Mouse (Mus musculus) left cerebral cortex, postnatal 4 days (tissue): Measurements from ENCODE around the gene Arap1. TPM values are rescaled to one million over a fixed set of nuclear protein-coding genes. Genes with fewer than 3 reads are reported as not detected.

Experiments
- DNase-seq: peaks from one replicate; pipeline ENCODE4 v3.0.0-alpha.2; 2022
- intact Hi-C: fragments of 180-260 bp; cut with DNase I; formaldehyde crosslinking; loops from one replicate; pipeline ENCODE4 v1.15.1; 2025
- total RNA-seq, 2 experiments: library from RNA; stranded (reverse); gene quantifications; 2 replicates each; pipeline ENCODE4 v1.2.3; 2021

The Arap1 gene
- total RNA-seq, 2 experiments from 2014 or later: 21.1 to 21.9 TPM

DNA sequence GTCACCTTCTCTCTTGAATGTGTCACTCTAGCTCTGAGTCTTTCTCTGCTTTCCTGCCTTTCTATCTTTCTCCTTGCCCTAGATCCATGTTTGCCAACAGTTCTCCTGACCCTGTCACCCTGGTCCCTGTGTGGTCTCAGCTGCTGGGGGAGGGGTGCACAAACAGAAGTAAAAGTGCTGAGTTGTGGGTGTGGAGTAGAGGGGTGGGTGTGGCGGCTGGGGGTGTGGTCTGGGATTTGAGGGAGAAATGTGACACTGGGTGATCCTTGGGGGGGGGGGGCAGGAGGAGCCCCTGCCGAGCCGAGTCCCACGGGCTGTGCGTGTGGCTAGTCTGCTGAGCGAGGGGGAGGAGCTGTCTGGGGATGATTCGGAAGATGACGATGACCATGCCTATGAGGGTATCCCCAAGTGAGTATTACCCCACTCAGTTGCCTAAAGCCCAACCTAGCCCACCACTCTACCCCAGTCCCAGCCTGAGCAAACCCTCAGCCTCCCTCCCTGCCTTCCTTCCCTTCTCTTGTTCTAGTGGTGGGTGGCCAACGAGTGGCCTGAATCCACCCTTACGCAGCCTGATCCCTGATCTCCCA, 38.1 kb downstream of the Arap1 start:
- intact Hi-C loops: no loop called here
- no peak for DNase-seq

DNA sequence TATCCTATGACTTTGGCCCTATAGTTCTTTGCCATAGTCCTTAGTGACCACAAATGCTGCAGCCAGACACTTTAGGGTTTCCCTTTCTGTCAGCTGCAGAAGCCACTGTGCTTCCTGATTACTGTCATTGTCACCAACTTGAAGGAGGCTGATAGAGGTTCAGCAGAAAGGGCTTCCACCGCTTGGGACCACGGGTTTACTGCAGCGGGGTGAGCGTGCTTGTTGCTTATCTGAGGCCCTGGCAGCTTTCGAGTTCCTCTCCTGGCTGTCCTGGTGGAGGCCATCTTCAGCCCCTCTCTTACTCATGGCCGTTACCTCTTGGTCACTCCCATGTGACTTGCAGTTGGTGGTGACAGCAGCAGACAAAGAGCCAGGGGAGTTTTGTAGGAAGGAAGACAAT, 41.4 kb downstream of the Arap1 start:
- DNase-seq: no peak
- intact Hi-C loops: no loop called here

DNA sequence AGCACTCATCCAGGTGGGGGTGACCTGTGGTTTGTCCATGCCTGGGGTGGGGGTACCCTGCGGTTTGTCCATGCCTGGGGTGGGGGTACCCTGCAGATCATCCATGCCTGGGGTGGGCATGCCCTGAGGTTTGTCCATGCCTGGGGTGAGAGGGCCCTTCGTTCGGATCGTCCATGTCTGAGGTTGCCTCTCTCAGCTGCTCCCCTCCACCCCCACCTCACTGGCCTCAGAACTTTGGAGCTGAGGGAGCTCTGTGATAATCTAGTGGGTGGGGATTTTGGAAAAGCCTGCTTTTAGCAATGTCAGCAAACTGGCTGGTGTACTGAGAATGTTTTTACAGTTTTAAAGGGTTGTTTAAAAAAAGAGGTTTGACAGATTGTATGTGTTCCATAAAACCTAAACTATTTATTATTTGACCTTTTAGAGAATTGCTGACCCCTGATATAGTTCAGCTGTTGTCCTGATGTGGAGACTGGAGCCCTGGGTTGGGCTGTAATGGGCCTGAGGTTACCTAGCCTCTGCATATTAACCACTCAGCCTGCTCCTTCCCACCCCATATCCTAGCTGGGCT, 44.1 kb downstream of the Arap1 start:
- intact Hi-C loops: no loop called here

DNA sequence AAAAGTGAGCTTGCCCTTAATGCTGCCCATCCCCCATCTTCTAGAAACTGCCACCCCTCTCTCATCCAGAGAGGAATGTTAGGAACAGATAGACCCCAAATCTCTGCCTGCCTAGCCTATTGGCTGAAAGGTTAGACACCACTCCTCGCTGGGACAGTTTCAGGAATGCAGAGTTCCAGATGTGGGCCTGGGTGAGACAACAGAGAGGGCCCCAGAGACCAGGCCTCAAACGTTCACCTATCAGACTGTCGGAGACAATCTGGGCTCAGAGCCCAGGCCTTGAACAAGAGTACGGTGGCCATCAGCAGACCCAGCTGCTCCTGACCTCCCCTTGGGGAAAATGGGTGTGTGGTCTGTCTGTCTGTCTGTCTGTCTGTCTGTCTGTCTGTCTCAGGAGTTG, 45.1 kb downstream of the Arap1 start:
- DNase-seq: no peak
- intact Hi-C loops: no loop called here

More for the DNA sequence above, 44.1 kb downstream of the Arap1 start:
- no peak for DNase-seq

DNA sequence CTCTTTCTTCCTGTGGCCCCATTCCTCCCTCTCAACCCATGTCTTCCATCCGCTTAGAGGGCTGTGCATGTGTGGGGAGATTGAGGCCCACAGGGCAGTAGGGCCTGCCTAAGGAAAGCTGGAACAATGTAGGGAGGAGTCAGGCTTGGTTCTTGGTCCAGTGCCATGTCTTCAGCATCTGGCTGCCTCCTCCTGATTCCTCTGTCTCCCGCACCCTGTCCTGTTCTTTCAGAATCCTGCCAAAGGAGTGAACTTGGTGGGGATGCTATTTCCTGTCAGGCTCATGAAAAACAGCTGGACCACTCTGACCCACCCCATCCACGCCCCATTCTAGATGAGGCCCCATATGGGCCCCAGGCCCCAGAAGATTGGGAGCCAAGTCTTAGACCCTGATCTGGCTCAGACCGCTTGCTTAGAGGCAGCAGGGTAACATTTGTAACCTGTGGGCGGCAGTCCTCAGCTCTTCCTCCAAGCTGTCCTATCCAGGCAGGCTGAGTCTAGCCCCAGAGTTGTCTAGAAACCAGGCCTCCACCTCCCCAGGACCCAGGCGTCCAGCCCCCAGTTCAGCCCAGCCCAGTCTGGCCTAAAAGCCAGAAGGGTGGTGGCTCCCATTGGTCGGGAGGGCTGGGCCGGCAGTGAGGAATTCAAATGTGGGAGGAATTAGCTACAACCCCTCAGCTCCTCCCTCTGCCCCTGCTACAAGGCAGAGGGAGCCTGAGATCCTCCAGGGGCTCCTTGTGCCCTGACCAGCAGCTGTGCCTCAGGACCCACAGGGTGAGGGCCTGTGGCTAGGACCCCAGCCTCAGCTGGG, 46.0 kb downstream of the Arap1 start:
- DNase-seq: no peak

DNA sequence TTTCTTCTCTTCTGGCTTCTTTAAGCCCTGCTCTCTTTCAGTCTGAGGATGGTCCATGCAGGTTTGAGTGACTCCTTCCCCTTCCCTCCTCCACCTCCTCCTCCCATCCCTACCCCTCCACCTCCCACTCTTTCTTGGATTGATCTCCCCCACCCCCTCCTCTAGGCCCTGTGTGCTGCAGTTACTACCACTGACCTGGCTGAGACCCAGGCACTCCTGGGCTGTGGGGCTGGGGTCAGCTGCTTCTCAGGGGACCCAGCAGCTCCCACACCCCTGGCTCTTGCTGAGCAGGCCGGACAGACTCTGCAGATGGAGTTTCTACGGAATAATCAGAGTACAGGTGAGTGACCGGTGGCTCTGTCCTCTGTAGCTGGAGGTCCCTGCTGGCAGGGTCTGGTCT, 46.7 kb downstream of the Arap1 start:
- intact Hi-C loops: no loop called here
- DNase-seq: no peak

More for the DNA sequence above, 46.0 kb downstream of the Arap1 start:
- intact Hi-C loops: no loop called here

DNA sequence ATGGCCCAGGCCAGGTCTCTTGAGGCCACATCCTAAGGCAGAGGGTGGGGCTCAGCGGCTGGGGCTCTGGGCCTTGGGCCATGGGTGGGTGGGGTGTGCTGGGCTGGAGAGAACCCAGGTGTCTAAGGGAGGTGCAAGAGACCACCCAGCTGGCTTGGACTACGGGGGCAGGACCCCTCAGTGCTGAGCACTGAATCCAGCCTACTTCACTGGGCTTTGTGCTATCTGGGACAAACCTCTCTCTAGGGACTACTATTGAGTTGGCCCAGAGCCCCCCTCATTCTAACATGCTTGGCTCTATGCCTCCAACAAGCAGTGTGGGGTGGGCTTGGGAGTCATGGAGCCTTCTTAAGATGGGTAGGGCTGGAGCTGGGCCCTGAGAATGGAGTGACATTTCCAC, 47.6 kb downstream of the Arap1 start:
- intact Hi-C loops: no loop called here
- no peak for DNase-seq

DNA sequence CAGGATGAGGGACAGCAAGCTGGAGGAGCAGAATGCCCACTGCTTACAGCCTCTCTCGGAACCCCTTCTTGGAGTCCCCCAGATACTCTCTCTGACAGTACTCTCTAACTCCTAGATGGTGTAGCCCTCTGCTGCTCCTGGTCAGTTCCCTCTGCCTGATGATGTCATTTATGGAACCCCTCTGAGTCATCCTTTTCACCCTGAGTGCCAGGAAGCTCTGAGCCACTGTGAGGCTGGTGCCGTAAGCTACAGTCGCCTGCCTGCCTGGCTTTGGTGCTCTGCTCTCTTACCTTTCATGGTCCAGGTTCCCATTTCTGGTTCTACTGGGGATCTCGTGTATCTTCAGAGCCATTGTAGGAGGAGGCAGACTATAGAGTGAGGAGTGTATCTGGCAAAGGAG, 49.3 kb downstream of the Arap1 start:
- DNase-seq: no peak
- intact Hi-C loops: no loop called here

DNA sequence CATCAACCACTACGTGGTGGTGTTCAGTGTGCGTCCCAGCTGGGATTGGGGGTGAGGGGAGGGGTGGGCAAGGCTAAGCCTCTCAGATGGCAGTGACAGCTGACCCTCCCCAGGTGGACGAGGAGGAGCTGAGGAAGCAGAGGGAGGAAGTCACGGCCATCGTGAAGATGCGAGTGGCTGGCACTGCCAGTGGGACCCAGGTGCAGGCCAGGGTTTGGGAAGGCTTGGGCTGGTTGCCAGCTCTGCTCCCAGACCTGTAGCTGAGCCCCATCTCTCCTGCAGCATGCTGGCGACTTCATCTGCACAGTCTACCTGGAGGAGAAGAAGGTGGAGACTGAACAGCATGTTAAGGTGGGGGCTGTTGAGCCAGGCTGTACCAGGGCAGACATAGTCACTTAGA, 53.6 kb downstream of the Arap1 start:
- intact Hi-C loops: no loop called here
- DNase-seq: peak; percentile 57

DNA sequence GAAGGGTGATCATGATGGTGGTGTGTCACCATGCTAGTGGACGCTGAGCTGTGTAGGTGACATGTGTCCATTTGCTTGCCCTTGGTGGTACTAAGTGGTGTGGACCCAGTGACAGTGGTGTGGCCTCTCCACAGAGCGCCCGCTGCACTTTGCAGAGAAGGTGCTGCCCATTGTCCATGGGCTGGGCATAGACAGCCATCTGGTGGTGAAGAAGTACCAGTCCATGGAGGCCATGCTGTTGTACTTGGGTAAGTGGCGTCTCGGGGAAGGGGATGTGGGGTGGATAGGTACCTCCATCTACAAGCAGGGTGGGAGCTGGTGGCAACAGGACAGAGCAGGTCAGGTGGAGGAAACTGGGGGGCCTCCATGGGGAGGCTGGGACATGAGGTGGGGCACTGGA, 56.0 kb downstream of the Arap1 start:
- intact Hi-C loops: no loop called here
- no peak for DNase-seq

DNA sequence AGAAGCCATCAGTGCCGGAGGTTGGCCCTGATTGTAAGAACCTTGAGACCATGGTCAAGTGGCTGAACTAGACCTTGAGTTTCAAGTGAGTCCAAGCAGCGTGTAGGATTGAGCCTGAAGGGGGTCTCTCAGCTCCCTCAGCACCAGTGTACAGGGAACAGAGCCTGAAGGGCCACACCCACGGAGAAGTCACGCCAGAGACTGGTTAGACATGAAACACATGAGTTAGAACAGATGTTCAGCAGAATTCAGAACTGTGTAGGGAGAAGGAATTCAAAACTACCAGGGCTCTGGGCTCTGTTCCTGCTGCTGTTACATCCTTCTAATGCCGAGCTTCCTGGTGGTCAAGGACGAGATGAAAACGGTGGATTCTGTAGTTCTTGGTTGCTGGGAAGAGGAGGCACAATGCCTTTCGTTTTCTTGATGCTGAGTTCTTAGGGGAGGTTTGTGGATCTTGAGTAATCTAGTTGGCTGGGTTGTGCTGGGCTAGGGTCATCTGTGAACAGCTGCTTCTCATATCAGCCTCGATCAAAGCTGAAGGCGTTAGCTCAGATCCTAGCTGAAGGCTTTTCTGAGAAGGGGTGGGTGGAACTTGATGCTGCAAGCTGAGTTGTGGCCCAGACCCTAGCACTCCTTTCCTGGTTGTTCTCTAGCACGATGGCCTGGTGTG, 62.5 kb downstream of the Arap1 start, which contains the start of gene Gm45837:
Gm45837 (plus strand) TSS at position 620 of the 670 bp plus-strand sequence.
- DNase-seq: no peak
- intact Hi-C loops: loop anchor here (10.0 kb wide), 1 partner anchor 214 kb away; no protein-coding TSS in a partner anchor

DNA sequence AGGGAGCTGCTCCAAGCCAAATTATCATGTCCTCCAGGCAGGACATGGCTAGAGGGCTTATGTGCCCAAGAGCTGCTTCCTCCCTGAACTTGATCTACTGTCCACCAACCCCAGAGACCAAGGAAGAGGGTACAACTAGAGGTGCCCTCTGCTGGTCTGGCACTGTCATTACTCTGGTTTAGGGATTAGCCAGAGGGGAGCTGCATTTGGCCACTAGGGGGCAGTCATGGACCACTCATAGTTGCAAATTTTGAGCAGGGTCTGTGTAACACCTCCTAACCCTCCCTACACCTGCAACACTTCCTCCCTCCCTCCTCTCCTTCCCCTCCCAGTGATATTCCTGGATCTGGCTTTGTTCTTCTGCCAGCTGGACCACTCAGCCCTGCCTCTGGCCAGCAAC, 64.9 kb downstream of the Arap1 start:
- intact Hi-C loops: loop anchor here (10.0 kb wide), 1 partner anchor 212 kb away; no protein-coding TSS in a partner anchor
- peak; percentile 92 for DNase-seq

DNA sequence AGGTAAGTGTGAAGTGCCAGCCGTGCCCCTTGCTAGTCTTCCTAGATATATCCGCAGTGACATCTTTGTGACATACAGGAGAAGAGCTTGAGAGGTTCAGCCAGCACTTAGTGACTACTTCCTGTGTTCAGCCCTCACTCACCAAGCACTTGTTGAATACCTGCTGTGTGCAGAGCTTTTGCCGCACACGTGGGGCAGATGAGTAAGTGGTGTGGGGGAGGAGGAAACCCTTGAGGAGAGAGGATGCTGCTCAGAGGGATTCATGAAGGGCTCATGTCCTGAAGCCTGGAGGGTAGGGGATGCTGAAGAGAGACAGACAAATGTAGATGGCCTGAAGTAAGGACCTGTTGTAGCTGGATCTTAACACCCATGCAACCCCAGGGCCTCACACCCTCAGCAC, 66.3 kb downstream of the Arap1 start:
- intact Hi-C loops: loop anchor here (10.0 kb wide), 1 partner anchor 211 kb away; no protein-coding TSS in a partner anchor
- DNase-seq: no peak

DNA sequence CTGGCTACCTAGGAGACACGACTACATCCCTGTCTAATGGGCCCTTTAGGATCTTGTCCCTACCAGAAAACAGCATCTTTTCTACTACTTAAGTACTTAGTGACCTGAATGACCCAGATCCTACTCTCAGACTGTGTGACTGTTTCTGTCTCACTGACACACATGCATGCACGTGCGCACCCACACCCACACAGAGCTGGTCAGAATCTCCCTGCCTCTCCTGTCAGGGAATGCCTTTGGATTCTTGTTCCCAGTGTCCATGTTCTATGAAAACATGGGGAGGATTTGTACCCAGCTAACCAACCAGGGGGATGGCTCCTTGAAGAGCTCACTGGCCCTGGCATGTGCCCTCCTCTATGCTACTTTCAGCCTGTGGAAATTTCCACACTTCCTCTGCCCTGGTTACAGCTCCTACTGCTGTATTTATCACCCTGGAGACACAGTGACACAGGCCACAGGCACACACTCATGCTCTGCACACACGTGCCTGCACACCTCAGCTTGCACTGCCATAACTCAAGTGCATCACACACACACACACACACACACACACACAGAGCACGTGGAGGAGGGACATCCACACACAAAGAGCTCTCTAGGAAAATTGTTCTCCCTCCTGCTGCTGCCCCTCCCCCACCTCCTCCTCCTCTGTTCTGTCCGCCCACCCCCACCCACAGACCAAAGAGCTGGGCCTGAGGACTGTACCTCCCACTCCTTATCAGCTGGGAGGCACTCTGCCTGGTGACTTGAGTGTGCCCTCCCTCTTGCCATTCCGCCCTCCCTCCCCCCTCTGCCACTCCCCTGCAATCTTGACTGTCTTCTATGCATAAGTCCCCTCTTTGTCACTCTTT, 67.0 kb downstream of the Arap1 start:
- no peak for DNase-seq
- intact Hi-C loops: loop anchor here (10.0 kb wide), 1 partner anchor 210 kb away; no protein-coding TSS in a partner anchor

DNA sequence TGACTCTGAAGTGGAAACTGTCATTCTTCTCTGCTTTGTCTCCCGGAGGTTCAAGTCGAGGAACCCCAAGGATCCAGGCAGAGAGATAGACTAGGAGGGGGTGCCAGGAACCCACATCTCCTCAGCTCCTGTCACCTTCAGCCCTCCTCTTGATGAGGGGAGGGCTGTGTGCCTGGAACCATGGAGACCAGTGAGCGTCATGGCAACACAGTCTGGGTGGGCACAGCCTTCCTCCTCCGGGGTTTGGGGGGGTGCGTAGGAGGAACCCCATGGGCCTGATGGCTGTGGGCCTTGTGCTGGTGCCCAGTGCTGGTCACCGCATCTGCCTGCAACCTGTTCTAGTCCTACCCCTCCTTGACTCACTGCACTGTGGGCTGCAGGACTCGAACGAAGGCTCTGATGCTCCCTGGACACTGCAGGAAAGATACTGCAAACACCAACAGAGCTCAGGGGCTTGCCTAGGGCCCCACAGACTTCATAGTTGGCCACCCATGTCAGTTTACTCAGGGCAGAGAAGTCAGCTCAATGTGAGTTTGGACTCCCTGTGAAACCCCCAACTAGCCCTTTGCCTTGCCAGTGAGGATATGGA, 67.7 kb downstream of the Arap1 start:
- no peak for DNase-seq
- intact Hi-C loops: loop anchor here (10.0 kb wide), 1 partner anchor 209 kb away; no protein-coding TSS in a partner anchor

DNA sequence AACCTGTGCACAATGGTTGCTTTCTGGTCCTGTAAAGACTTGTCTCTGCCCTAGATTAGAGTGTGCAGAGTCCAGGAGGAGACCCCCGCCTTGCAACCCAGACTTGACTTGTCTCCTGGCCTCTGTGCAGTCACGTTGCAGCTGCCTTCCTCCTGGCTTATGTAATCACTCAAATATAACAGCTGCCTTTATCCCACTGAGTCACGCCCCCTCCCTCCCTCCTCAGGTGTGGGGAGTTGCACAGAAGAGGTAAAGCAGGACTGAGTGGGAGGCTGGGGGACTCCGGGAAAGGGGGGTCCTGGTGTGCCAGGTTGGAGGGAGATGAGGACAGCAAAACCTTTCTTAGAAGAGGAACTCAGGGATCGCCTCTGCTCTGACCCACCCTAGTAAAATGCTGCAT, 68.5 kb downstream of the Arap1 start:
- no peak for DNase-seq
- intact Hi-C loops: loop anchor here (10.0 kb wide), 1 partner anchor 208 kb away; no protein-coding TSS in a partner anchor

DNA sequence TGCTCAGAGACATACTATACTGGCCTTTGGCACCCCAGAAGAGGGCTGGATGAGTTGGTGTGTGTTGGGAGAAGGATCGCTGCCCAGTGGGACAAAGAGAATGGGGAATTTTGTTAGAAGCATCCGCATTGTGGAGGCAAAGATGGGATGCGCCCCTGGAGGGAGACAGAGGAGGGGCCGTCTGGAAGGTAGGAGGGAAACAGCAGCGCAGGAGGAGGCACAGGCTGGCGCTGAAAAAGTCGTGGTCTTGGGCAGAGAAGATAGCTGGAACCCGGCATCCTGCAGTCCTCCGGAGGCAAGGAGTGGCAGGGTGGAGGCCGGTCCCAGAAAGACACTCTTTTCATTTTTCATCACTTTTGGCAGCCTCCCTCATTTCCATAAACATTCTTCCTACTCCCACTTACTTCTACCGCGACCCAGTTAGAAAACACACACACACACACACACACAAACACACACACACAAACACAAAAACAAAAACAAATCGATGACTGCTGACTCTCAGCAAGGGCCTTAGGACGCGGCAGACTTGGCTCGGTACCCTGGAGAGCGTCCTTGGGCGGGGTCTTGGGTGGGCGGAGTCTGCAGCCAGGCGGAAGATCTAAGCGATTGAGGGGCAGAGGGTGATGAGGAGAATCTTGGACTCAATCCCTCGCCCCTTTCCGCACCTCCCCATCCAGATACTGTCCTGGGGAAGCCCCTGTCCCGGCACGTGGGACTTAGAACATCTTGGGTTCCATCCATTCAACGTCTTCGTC, 71.3 kb downstream of the Arap1 start:
- no peak for DNase-seq
- intact Hi-C loops: loop anchor here (10.0 kb wide), 1 partner anchor 206 kb away; no protein-coding TSS in a partner anchor

DNA sequence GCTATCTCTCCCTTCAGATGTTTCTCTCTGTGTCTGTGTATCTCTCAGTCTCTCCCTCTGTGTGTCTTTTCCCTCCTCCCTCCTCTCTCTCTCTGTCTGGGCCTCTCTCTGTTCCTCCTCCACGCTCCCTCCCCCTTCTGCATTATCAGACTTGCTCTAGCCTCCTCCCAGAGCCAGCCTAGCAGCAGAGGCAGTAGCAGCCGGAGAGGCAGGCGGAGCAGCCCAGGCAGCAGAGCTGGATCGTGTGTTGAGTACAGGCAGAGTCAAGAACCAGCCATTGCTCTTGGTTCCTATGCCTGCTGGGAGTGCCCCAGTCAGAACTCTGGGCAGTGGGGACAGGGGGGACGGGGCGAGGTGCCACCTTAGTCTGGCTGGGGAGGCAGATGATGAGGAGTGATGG, 73.7 kb downstream of the Arap1 start, which contains the start of gene Pde2a:
Pde2a (plus strand) TSS at position 163 of the 400 bp plus-strand sequence.
- intact Hi-C loops: loop anchor here (5.0 kb wide), 1 partner anchor 116 kb away; no protein-coding TSS in a partner anchor
- DNase-seq: no peak

DNA sequence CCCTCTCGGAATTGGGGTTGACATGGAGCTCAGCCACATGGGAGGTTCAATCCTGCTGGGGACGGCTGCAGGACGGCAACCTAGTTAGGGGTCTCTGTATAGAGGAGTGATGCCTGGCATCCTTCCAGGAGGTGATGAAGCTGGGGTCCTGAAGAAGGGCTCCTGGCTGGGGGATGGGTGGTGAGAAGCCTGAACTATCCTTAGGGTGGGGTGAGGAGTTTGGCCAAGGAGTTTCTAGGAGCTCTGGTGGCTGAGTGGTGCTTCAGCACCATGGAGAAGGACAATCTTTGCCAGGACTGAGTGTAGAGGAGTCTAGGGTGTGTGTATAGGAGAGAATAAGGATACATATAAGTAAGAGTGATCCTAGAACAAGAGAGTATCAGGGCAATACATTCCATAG, 74.2 kb downstream of the Arap1 start:
- intact Hi-C loops: loop anchor here (5.0 kb wide), 1 partner anchor 115 kb away; no protein-coding TSS in a partner anchor
- DNase-seq: no peak
